Mouse (Mus musculus) testis, adult 2 months (tissue): ENCODE data around the gene Pard3b.

Experiments
- CTCF ChIP-seq: fragments of 200-500 bp; IDR thresholded peaks from 2 replicates; pipeline ENCODE4 v1.5.1; 2012; ENCODE audit warnings: low read depth, mild to moderate bottlenecking, inconsistent platforms, low read length, moderate library complexity; ENCODE audit not compliant: control insufficient read depth, insufficient read depth, insufficient replicate concordance
- POLR2A ChIP-seq: fragments of 200-500 bp; IDR thresholded peaks from 2 replicates; pipeline ENCODE4 v1.6.1; 2012; ENCODE audit warnings: low read depth, mild to moderate bottlenecking, inconsistent platforms, low read length, moderate library complexity; ENCODE audit not compliant: control insufficient read depth

- TF ChIP-seq POLR2A (no peak), CTCF (no peak)
Observed at GRCm38 (mm10) chr1:62148134-62148533, 509.5 kb downstream of the Pard3b start.
